Mouse (Mus musculus): ENCODE data around the gene Chst10. TPM values are rescaled to one million over a fixed set of nuclear protein-coding genes. Genes with fewer than 3 reads are reported as not detected.
A peak's percentile ranks its signal among the peaks of the same experiment; 100 is the strongest.

Chst10 gene
- 50.7 and 50.9 TPM in 2 replicates for polyA plus RNA-seq (2015; fragmentation: Nextera tagmentation; extraction: Ambion mirVana)

GRCm38 (mm10) chr1:38897431-38898248, at the start of gene Chst10:
Chst10 (minus strand) TSS chr1:38898161.
- Histone ChIP-seq H3K36me3 (no peaks in the 10 kb centered on the region), H3K4me2 (replicated peaks) (peak within 1 kb of the TSS; percentile 60), H3K27me3 (no peaks in the 10 kb centered on the region), H3K4me1 (peaks cover 33% of the 10 kb centered on the region), H3K9me3 (no peaks in the 10 kb centered on the region), H3K9ac (replicated peaks) (peak within 1 kb of the TSS; percentile 74), H3K4me3 (peak within 1 kb of the TSS; percentile 67), H3K27ac (replicated peaks) (peak within 1 kb of the TSS; percentile 88)
- ATAC-seq (replicated peaks), result peak; percentile 94
- under 1% methylated on average over 65 of the region's 67 CpGs for WGBS

GRCm38 (mm10) chr1:38939608-38940007, 41.6 kb upstream of the Chst10 start:
- Histone ChIP-seq H3K4me3 (no peak overlapping the region), H3K9me3 (no peaks in the 10 kb centered on the region), H3K36me3 (no peaks in the 10 kb centered on the region), H3K27me3 (no peaks in the 10 kb centered on the region), H3K27ac (replicated peaks) (no peak overlapping the region), H3K4me2 (replicated peaks) (no peak overlapping the region), H3K4me1 (no peaks in the 10 kb centered on the region), H3K9ac (replicated peaks) (no peak overlapping the region)
- 7% methylated on average over 5 of the region's 5 CpGs for WGBS
- no peak for ATAC-seq (replicated peaks)

GRCm38 (mm10) chr1:38938849-38939248, 40.9 kb upstream of the Chst10 start, which contains the start of gene Nms:
Nms (plus strand) TSS chr1:38939149.
- H3K4me1 ChIP-seq, result no peaks in the 10 kb centered on the region

GRCm38 (mm10) chr1:38936780-38937179, 38.8 kb upstream of the Chst10 start:
- no peak overlapping the region for H3K27ac ChIP-seq (replicated peaks)
- no peaks in the 10 kb centered on the region for H3K36me3 ChIP-seq
- no peak overlapping the region for H3K4me2 ChIP-seq (replicated peaks)
- no peak overlapping the region for H3K4me3 ChIP-seq
- no peaks in the 10 kb centered on the region for H3K4me1 ChIP-seq
- no peaks in the 10 kb centered on the region for H3K9me3 ChIP-seq
- H3K27me3 ChIP-seq, result no peaks in the 10 kb centered on the region
- no peak for ATAC-seq (replicated peaks)
- 27% methylated on average over 6 of the region's 6 CpGs for WGBS
- no peak overlapping the region for H3K9ac ChIP-seq (replicated peaks)

More at GRCm38 (mm10) chr1:38938849-38939248, 40.9 kb upstream of the Chst10 start, which contains the start of gene Nms:
- 66% methylated on average over 6 of the region's 6 CpGs for WGBS
- Histone ChIP-seq H3K27ac (replicated peaks) (no peak within 1 kb of the TSS), H3K4me3 (no peak within 1 kb of the TSS), H3K36me3 (no peaks in the 10 kb centered on the region), H3K9me3 (no peaks in the 10 kb centered on the region), H3K9ac (replicated peaks) (no peak within 1 kb of the TSS), H3K27me3 (no peaks in the 10 kb centered on the region), H3K4me2 (replicated peaks) (no peak within 1 kb of the TSS)
- no peak for ATAC-seq (replicated peaks)

GRCm38 (mm10) chr1:38934668-38935067, 36.7 kb upstream of the Chst10 start:
- Histone ChIP-seq H3K36me3 (no peaks in the 10 kb centered on the region), H3K27ac (replicated peaks) (no peak overlapping the region), H3K9me3 (no peaks in the 10 kb centered on the region), H3K9ac (replicated peaks) (no peak overlapping the region), H3K4me2 (replicated peaks) (no peak overlapping the region), H3K27me3 (no peaks in the 10 kb centered on the region), H3K4me1 (no peaks in the 10 kb centered on the region), H3K4me3 (no peak overlapping the region)
- WGBS, result 33% methylated on average over 5 of the region's 5 CpGs
- ATAC-seq (replicated peaks), result no peak

- Histone ChIP-seq H3K27ac (replicated peaks) (no peak overlapping the region), H3K4me1 (0 out of 2 replicates have a peak, but pooled peaks cover 6% of the 10 kb centered on the region), H3K9me3 (no peaks in the 10 kb centered on the region), H3K36me3 (no peaks in the 10 kb centered on the region), H3K27me3 (no peaks in the 10 kb centered on the region), H3K4me3 (no peak overlapping the region), H3K4me2 (replicated peaks) (no peak overlapping the region), H3K9ac (replicated peaks) (no peak overlapping the region)
- 73% methylated on average over 8 of the region's 8 CpGs for WGBS
- no peak for ATAC-seq (replicated peaks)
These were observed 32.8 kb upstream of the Chst10 start for GRCm38 (mm10) chr1:38930767-38931166.

- ATAC-seq (replicated peaks), result peak; percentile 46; the same call in 1 of the 2 replicates
- WGBS, result 45% methylated on average over 4 of the region's 4 CpGs
- no peaks in the 10 kb centered on the region for H3K27me3 ChIP-seq
- no peak overlapping the region for H3K4me2 ChIP-seq (replicated peaks)
- no peaks in the 10 kb centered on the region for H3K9me3 ChIP-seq
- no peak overlapping the region for H3K4me3 ChIP-seq
- peak overlapping the region; percentile 31; the same call in 1 of the 2 replicates for H3K27ac ChIP-seq (replicated peaks)
- 0 out of 2 replicates have a peak, but pooled peaks cover 6% of the 10 kb centered on the region for H3K4me1 ChIP-seq
- no peak overlapping the region for H3K9ac ChIP-seq (replicated peaks)
- H3K36me3 ChIP-seq, result no peaks in the 10 kb centered on the region
These were observed 31.5 kb upstream of the Chst10 start for GRCm38 (mm10) chr1:38929468-38929867.

GRCm38 (mm10) chr1:38928996-38929395, 31.0 kb upstream of the Chst10 start:
- H3K9ac ChIP-seq (replicated peaks), result no peak overlapping the region
- H3K9me3 ChIP-seq, result no peaks in the 10 kb centered on the region
- ATAC-seq (replicated peaks), result peak; percentile 26; the same call in 1 of the 2 replicates
- no peaks in the 10 kb centered on the region for H3K36me3 ChIP-seq
- H3K4me3 ChIP-seq, result no peak overlapping the region
- H3K27ac ChIP-seq (replicated peaks), result peak overlapping the region; percentile 31; the same call in 1 of the 2 replicates
- no peaks in the 10 kb centered on the region for H3K27me3 ChIP-seq
- 87% methylated on average over 4 of the region's 4 CpGs for WGBS
- H3K4me2 ChIP-seq (replicated peaks), result no peak overlapping the region
- 0 out of 2 replicates have a peak, but pooled peaks cover 6% of the 10 kb centered on the region for H3K4me1 ChIP-seq

GRCm38 (mm10) chr1:38903985-38904384, 6.0 kb upstream of the Chst10 start:
- no peak overlapping the region for H3K9ac ChIP-seq (replicated peaks)

GRCm38 (mm10) chr1:38902571-38902970, 4.6 kb upstream of the Chst10 start:
- Histone ChIP-seq H3K9ac (replicated peaks) (no peak overlapping the region), H3K4me2 (replicated peaks) (no peak overlapping the region), H3K36me3 (no peaks in the 10 kb centered on the region), H3K27me3 (no peaks in the 10 kb centered on the region), H3K4me3 (no peak overlapping the region), H3K4me1 (peaks cover 5% of the 10 kb centered on the region), H3K9me3 (no peaks in the 10 kb centered on the region), H3K27ac (replicated peaks) (no peak overlapping the region)
- WGBS, result 66% methylated on average over 5 of the region's 5 CpGs
- ATAC-seq (replicated peaks), result no peak

More at GRCm38 (mm10) chr1:38903985-38904384, 6.0 kb upstream of the Chst10 start:
- WGBS, result 74% methylated on average over 2 of the region's 2 CpGs
- no peak overlapping the region for H3K4me3 ChIP-seq
- H3K27ac ChIP-seq (replicated peaks), result no peak overlapping the region
- H3K4me1 ChIP-seq, result no peaks in the 10 kb centered on the region
- no peaks in the 10 kb centered on the region for H3K9me3 ChIP-seq
- no peaks in the 10 kb centered on the region for H3K27me3 ChIP-seq
- no peaks in the 10 kb centered on the region for H3K36me3 ChIP-seq
- H3K4me2 ChIP-seq (replicated peaks), result no peak overlapping the region
- ATAC-seq (replicated peaks), result no peak

- ATAC-seq (replicated peaks), result 0 out of 2 replicates have a peak, but pooled peaks have one; percentile 15
- Histone ChIP-seq H3K27me3 (no peaks in the 10 kb centered on the region), H3K4me2 (replicated peaks) (no peak overlapping the region), H3K36me3 (peaks cover 12% of the 10 kb centered on the region; the same call in 1 of the 2 replicates), H3K4me3 (no peak overlapping the region), H3K4me1 (peaks cover 33% of the 10 kb centered on the region), H3K27ac (replicated peaks) (peak overlapping the region; percentile 70), H3K9ac (replicated peaks) (no peak overlapping the region), H3K9me3 (no peaks in the 10 kb centered on the region)
- 24% methylated on average over 5 of the region's 5 CpGs for WGBS
These were observed 4.9 kb downstream of the Chst10 start for GRCm38 (mm10) chr1:38893081-38893480.

- Histone ChIP-seq H3K27ac (replicated peaks) (no peak overlapping the region), H3K4me1 (peaks cover 24% of the 10 kb centered on the region), H3K27me3 (no peaks in the 10 kb centered on the region), H3K9me3 (no peaks in the 10 kb centered on the region), H3K36me3 (peaks cover 12% of the 10 kb centered on the region; the same call in 1 of the 2 replicates), H3K9ac (replicated peaks) (no peak overlapping the region), H3K4me3 (no peak overlapping the region), H3K4me2 (replicated peaks) (no peak overlapping the region)
- WGBS, result 94% methylated on average over 5 of the region's 5 CpGs
- ATAC-seq (replicated peaks), result no peak
These were observed 6.5 kb downstream of the Chst10 start for GRCm38 (mm10) chr1:38891444-38891843.

All from forebrain, embryonic 15.5 days (tissue).